Mouse (Mus musculus): ENCODE measurements at regions not wholly inside any gene's neighbourhood (a gene's known extent, or its start where the extent isn't known, plus 50 kb on each side); places are given as distances from the start of the nearest gene placed in this dataset.

DNA sequence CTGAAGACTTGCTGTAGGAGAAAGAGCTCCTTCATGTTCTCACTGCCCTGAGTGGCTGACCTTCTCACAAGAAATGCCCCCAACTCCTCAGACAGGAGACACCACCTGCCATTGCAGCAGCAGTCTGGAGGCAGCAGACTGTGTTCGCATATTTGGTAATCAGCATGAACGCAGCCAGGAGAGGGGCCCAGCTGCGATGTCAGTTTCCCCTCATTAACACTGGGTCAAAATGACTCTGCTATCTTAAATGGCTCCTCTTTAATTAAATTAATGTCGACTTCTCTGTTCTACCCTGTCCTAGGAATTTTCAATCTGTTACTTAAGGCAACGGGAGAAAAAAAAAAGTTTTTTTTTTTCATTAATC lies 100.9 kb upstream of the Samsn1 start:
- peak; percentile 13 for DNase-seq (ENCODE audit: low spot score)
- no peaks in the 10 kb centered on the region for H3K27me3 ChIP-seq (ENCODE audit: insufficient read depth, low read length)
- H3K4me1 ChIP-seq (ENCODE audit: insufficient read depth, low read depth, low read length) = peaks cover 61% of the 10 kb centered on the region
- TF ChIP-seq GATA1 (IDR thresholded peaks at IDR 0.05; ENCODE audit: borderline replicate concordance, low read length) = no peak
- no peak for TF ChIP-seq CTCF (IDR thresholded peaks at IDR 0.05; ENCODE audit: low read depth, low read length)
- TF ChIP-seq POLR2AphosphoS5 (IDR thresholded peaks at IDR 0.05; ENCODE audit: insufficient replicate concordance, low read depth, low read length) = no peak
- no peak for TF ChIP-seq TAL1 (conservative IDR thresholded peaks at IDR 0.05; ENCODE audit: low read depth, low read length)
- TF ChIP-seq GATA2 (IDR thresholded peaks at IDR 0.05; ENCODE audit: borderline replicate concordance, low read depth, low read length) = no peak
- no peaks in the 10 kb centered on the region for H3K36me3 ChIP-seq (replicated peaks)
- ATAC-seq (ENCODE audit: extremely low read depth, insufficient number of reproducible peaks, low FRiP score, poor library complexity, severe bottlenecking) = peak; percentile 41
- no peak overlapping the region; the same call in 1 of the 2 replicates for H3K4me3 ChIP-seq (ENCODE audit: low read depth, low read length)
- H3K9me3 ChIP-seq (replicated peaks) = no peaks in the 10 kb centered on the region

DNA sequence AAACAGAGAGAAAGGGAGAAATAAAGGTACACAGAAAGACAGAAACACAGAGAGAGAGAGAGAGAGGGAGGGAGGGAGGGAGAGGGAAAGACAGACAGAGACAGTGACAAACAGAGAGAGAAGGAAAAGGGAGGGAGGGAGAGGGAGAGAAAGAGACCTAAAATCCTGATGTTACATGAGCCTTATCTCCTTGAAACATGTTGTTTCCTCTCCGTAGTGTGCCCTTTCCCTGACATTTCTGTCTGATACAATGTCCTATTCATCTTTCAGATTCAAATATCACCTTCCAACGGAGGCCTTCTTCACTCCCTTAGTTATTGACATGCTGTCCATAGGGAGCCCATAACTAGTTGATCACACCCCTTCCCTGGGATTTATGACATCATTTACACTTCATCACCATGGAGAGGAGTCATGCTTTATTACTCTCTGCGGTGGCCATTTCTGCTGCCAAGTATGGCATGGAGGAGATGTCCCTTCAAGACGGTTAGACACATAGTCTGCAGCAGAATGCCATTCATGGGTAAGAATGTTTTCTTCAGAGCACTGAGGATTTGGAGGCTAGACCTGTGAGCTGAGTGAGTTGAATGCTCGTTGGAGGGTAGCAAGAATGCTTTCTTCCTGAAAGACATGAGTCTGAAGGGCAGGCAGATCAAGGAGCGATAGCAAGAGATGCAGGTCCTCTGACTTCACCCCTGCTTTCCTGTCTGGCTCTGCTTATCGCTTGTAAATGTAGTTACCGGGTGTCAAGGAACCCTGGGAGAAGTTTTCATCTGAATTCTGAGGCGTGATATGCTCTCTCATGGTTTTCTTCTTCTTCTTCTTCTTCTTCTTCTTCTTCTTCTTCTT lies 100.3 kb upstream of the Samsn1 start:
- Histone ChIP-seq H3K27me3 (ENCODE audit: insufficient read depth, low read length) (no peaks in the 10 kb centered on the region), H3K9me3 (replicated peaks) (no peaks in the 10 kb centered on the region), H3K36me3 (replicated peaks) (no peaks in the 10 kb centered on the region), H3K4me1 (ENCODE audit: insufficient read depth, low read depth, low read length) (peaks cover 61% of the 10 kb centered on the region), H3K4me3 (ENCODE audit: low read depth, low read length) (peak overlapping the region; percentile 11; the same call in 1 of the 2 replicates)
- DNase-seq (ENCODE audit: low spot score) = no peak
- peak; percentile 47 for ATAC-seq (ENCODE audit: extremely low read depth, insufficient number of reproducible peaks, low FRiP score, poor library complexity, severe bottlenecking)
- TF ChIP-seq GATA2 (IDR thresholded peaks at IDR 0.05; ENCODE audit: borderline replicate concordance, low read depth, low read length) (no peak), CTCF (IDR thresholded peaks at IDR 0.05; ENCODE audit: low read depth, low read length) (no peak), POLR2AphosphoS5 (IDR thresholded peaks at IDR 0.05; ENCODE audit: insufficient replicate concordance, low read depth, low read length) (no peak), GATA1 (IDR thresholded peaks at IDR 0.05; ENCODE audit: borderline replicate concordance, low read length) (no peak), TAL1 (conservative IDR thresholded peaks at IDR 0.05; ENCODE audit: low read depth, low read length) (peak; percentile 45)

DNA sequence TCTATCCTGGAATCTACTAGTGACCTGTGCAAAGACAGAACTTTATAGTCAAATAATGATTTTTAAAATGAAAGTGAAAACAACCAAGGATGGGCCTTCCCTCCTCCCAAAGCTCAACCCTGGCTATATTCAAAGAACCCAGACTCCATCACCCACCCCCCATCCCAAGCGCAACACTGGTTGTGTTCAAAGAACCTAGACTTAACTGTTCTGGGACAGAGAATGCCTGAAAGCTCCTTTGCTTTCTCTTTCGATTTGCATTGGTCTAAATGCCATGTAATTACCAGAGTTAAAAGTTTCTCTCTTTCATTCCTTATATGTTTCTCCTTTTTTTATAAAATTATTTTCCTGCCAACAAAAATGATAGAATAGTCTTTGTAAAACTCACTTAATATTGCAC lies 98.6 kb upstream of the Samsn1 start:
- peak overlapping the region; percentile 33; the same call in 1 of the 2 replicates for H3K4me3 ChIP-seq (ENCODE audit: low read depth, low read length)
- TF ChIP-seq TAL1 (conservative IDR thresholded peaks at IDR 0.05; ENCODE audit: low read depth, low read length) (no peak), POLR2AphosphoS5 (IDR thresholded peaks at IDR 0.05; ENCODE audit: insufficient replicate concordance, low read depth, low read length) (no peak), CTCF (IDR thresholded peaks at IDR 0.05; ENCODE audit: low read depth, low read length) (no peak), GATA2 (IDR thresholded peaks at IDR 0.05; ENCODE audit: borderline replicate concordance, low read depth, low read length) (no peak), GATA1 (IDR thresholded peaks at IDR 0.05; ENCODE audit: borderline replicate concordance, low read length) (no peak)
- H3K9me3 ChIP-seq (replicated peaks) = no peaks in the 10 kb centered on the region
- peaks cover 54% of the 10 kb centered on the region for H3K4me1 ChIP-seq (ENCODE audit: insufficient read depth, low read depth, low read length)
- H3K36me3 ChIP-seq (replicated peaks) = no peaks in the 10 kb centered on the region
- DNase-seq (ENCODE audit: low spot score) = no peak
- ATAC-seq (ENCODE audit: extremely low read depth, insufficient number of reproducible peaks, low FRiP score, poor library complexity, severe bottlenecking) = no peak
- no peaks in the 10 kb centered on the region for H3K27me3 ChIP-seq (ENCODE audit: insufficient read depth, low read length)

DNA sequence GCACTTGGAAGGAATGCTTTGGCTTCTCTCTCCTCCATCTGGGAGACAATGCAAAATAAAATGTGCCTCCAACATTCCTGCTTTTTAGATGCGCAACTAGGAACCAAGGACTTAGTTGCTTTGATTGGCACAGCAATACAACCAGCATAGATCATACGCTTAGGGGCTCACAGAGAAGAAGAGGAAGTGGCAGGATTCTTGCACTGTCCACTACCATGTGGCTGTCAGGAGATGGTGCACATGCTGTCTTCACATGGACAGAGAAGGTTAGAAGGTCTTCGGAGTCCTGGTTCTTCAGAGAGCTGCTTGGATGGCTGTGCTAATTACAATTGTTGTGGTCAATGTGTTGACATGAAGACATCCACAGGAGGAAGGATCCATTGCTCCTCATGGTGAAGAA lies 88.3 kb upstream of the Samsn1 start:
- Histone ChIP-seq H3K36me3 (replicated peaks) (no peaks in the 10 kb centered on the region), H3K9me3 (replicated peaks) (no peaks in the 10 kb centered on the region), H3K4me3 (ENCODE audit: low read depth, low read length) (no peak overlapping the region; the same call in 1 of the 2 replicates), H3K4me1 (ENCODE audit: insufficient read depth, low read depth, low read length) (peaks cover 29% of the 10 kb centered on the region), H3K27me3 (ENCODE audit: insufficient read depth, low read length) (no peaks in the 10 kb centered on the region)
- TF ChIP-seq CTCF (IDR thresholded peaks at IDR 0.05; ENCODE audit: low read depth, low read length) = no peak
- TF ChIP-seq GATA2 (IDR thresholded peaks at IDR 0.05; ENCODE audit: borderline replicate concordance, low read depth, low read length) = no peak
- ATAC-seq (ENCODE audit: extremely low read depth, insufficient number of reproducible peaks, low FRiP score, poor library complexity, severe bottlenecking) (no peak), DNase-seq (ENCODE audit: low spot score) (peak; percentile 15)

DNA sequence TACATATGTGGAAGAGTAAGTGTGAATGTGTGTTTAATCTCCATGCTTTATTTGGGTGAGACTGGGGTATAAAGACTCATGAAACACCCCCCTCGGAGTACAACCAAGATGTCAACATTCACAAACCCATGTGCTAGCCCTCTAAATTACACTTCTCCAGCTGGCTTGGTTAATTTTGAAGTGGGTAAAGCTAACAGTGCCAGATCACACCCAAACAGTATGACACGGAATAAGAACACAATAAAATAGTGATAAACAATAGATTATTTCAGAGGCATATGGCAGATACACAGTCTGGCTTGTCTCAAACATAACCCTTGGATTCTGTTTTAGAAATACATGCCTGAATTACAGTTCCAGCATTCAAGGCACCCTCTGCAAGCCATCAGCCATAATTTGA lies 86.4 kb upstream of the Samsn1 start:
- TF ChIP-seq GATA2 (IDR thresholded peaks at IDR 0.05; ENCODE audit: borderline replicate concordance, low read depth, low read length) (no peak), CTCF (IDR thresholded peaks at IDR 0.05; ENCODE audit: low read depth, low read length) (no peak), GATA1 (IDR thresholded peaks at IDR 0.05; ENCODE audit: borderline replicate concordance, low read length) (no peak), TAL1 (conservative IDR thresholded peaks at IDR 0.05; ENCODE audit: low read depth, low read length) (no peak)
- peaks cover 32% of the 10 kb centered on the region for H3K4me1 ChIP-seq (ENCODE audit: insufficient read depth, low read depth, low read length)
- H3K9me3 ChIP-seq (replicated peaks) = no peaks in the 10 kb centered on the region
- no peak overlapping the region for H3K4me3 ChIP-seq (ENCODE audit: low read depth, low read length)
- H3K27me3 ChIP-seq (ENCODE audit: insufficient read depth, low read length) = no peaks in the 10 kb centered on the region
- DNase-seq (ENCODE audit: low spot score) (no peak), ATAC-seq (ENCODE audit: extremely low read depth, insufficient number of reproducible peaks, low FRiP score, poor library complexity, severe bottlenecking) (no peak)
- no peaks in the 10 kb centered on the region for H3K36me3 ChIP-seq (replicated peaks)

DNA sequence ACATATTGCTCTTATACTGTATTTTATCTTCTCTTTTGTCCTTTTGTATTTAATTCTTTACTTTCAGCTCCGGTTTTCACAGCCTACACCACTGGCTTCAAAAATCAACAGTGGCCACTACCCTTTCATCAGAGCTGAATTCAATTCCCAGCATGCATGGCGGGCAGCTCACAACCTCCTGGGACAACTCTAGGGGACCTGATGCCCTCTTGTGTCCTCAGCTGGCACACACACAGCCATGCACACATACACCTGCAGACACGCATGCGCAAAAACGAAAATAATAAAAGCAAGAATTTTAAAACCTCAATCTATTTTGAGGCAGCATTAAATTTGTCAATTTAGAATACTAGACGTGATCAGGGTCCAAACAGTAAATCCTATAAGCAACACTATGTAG lies 82.6 kb upstream of the Samsn1 start:
- H3K36me3 ChIP-seq (replicated peaks) = no peaks in the 10 kb centered on the region
- no peak overlapping the region for H3K4me3 ChIP-seq (ENCODE audit: low read depth, low read length)
- TF ChIP-seq GATA1 (IDR thresholded peaks at IDR 0.05; ENCODE audit: borderline replicate concordance, low read length) = no peak
- TF ChIP-seq TAL1 (conservative IDR thresholded peaks at IDR 0.05; ENCODE audit: low read depth, low read length) = no peak
- TF ChIP-seq GATA2 (IDR thresholded peaks at IDR 0.05; ENCODE audit: borderline replicate concordance, low read depth, low read length) = no peak
- no peak for TF ChIP-seq CTCF (IDR thresholded peaks at IDR 0.05; ENCODE audit: low read depth, low read length)
- TF ChIP-seq POLR2AphosphoS5 (IDR thresholded peaks at IDR 0.05; ENCODE audit: insufficient replicate concordance, low read depth, low read length) = no peak
- ATAC-seq (ENCODE audit: extremely low read depth, insufficient number of reproducible peaks, low FRiP score, poor library complexity, severe bottlenecking) = no peak
- H3K9me3 ChIP-seq (replicated peaks) = no peaks in the 10 kb centered on the region
- H3K4me1 ChIP-seq (ENCODE audit: insufficient read depth, low read depth, low read length) = peaks cover 7% of the 10 kb centered on the region; the same call in 1 of the 2 replicates
- no peak for DNase-seq (ENCODE audit: low spot score)
- H3K27me3 ChIP-seq (ENCODE audit: insufficient read depth, low read length) = no peaks in the 10 kb centered on the region
